Mouse (Mus musculus) lung, embryonic 16.5 days (tissue): ENCODE results near the gene Lgr6. TPM values are rescaled to one million over a fixed set of nuclear protein-coding genes. Genes with fewer than 3 reads are reported as not detected.
A peak's percentile ranks its signal among the peaks of the same experiment; 100 is the strongest.

Experiments used
- ATAC-seq: fragments of 200-750 bp; cut with Nextera tagmentation; 2 replicates; pipeline ENCODE4 v1.8.0; 2017; ENCODE audit warnings: low read depth, mild to moderate bottlenecking, moderate library complexity
- H3K27ac ChIP-seq: fragments of 300-500 bp; sonication (generic); 2 replicates; pipeline ENCODE4 v1.5.1; 2014; ENCODE audit warnings: mild to moderate bottlenecking, control low read depth, low read length
- H3K27me3 ChIP-seq: fragments of 300-500 bp; sonication (generic); 2 replicates; pipeline ENCODE4 v1.6.1; 2014; ENCODE audit warnings: low read depth, low read length, mixed read lengths; ENCODE audit not compliant: control insufficient read depth, insufficient read depth
- H3K36me3 ChIP-seq: fragments of 300-500 bp; sonication (generic); 2 replicates; pipeline ENCODE4 v1.6.1; 2014; ENCODE audit warnings: low read length; ENCODE audit not compliant: control insufficient read depth, insufficient read depth
- H3K4me1 ChIP-seq: fragments of 300-500 bp; sonication (generic); replicated peaks from 2 replicates; pipeline ENCODE4 v1.6.1; 2014; ENCODE audit warnings: low read length, mixed read lengths; ENCODE audit not compliant: control insufficient read depth, insufficient read depth
- H3K4me2 ChIP-seq: fragments of 300-500 bp; sonication (generic); 2 replicates; pipeline ENCODE4 v1.6.1; 2014; ENCODE audit warnings: low read depth, low read length, control low read depth
- H3K4me3 ChIP-seq: fragments of 300-500 bp; sonication (generic); 2 replicates; pipeline ENCODE4 v1.5.1; 2014; ENCODE audit warnings: mild to moderate bottlenecking, low read length, control low read depth
- H3K9ac ChIP-seq: fragments of 300-500 bp; sonication (generic); 2 replicates; pipeline ENCODE4 v1.6.1; 2014; ENCODE audit warnings: low read length, control low read depth
- H3K9me3 ChIP-seq: fragments of 300-500 bp; sonication (generic); 2 replicates; pipeline ENCODE4 v1.6.1; 2016; ENCODE audit warnings: low read length; ENCODE audit not compliant: control insufficient read depth
- WGBS: fragments of 180-500 bp; shearing (Covaris S2); extraction: QIAGEN DNeasy Blood & Tissue Kit; methylation state at CpG from one replicate; pipeline ENCODE4 v1.1.7; 2014; 5-methylcytosine and 5-hydroxymethylcytosine counted together
- polyA plus RNA-seq: library from polyadenylated mRNA; unstranded; fragments of >200 nt; fragmentation: Nextera tagmentation; extraction: Ambion mirVana; gene quantifications from 2 replicates; pipeline ENCODE4 v1.2.1, GENCODE M21; 2015

Lgr6 gene
- polyA plus RNA-seq, 1 experiment from 2014 or later, result 9.2 TPM

- Histone ChIP-seq H3K4me2 (no peak overlapping the region), H3K4me3 (no peak overlapping the region), H3K4me1 (no peaks in the 10 kb centered on the region), H3K27ac (no peak overlapping the region), H3K27me3 (no peaks in the 10 kb centered on the region; the same call in 1 of the 2 replicates), H3K36me3 (no peaks in the 10 kb centered on the region), H3K9ac (no peak overlapping the region), H3K9me3 (no peaks in the 10 kb centered on the region)
- ATAC-seq, result no peak
- 92% methylated on average over 2 of the region's 2 CpGs for WGBS
Measured at GRCm38 (mm10) chr1:135044439-135044838, 60.6 kb downstream of the Lgr6 start.

- no peaks in the 10 kb centered on the region for H3K36me3 ChIP-seq
- H3K4me1 ChIP-seq, result no peaks in the 10 kb centered on the region
- no peak overlapping the region for H3K9ac ChIP-seq
- ATAC-seq, result no peak
- WGBS, result 79% methylated on average over 5 of the region's 5 CpGs
- no peak overlapping the region for H3K4me3 ChIP-seq
- no peaks in the 10 kb centered on the region for H3K9me3 ChIP-seq
- no peaks in the 10 kb centered on the region for H3K27me3 ChIP-seq
- H3K4me2 ChIP-seq, result no peak overlapping the region
- H3K27ac ChIP-seq, result no peak overlapping the region
Measured at GRCm38 (mm10) chr1:135036297-135036696, 68.8 kb downstream of the Lgr6 start.

DNA sequence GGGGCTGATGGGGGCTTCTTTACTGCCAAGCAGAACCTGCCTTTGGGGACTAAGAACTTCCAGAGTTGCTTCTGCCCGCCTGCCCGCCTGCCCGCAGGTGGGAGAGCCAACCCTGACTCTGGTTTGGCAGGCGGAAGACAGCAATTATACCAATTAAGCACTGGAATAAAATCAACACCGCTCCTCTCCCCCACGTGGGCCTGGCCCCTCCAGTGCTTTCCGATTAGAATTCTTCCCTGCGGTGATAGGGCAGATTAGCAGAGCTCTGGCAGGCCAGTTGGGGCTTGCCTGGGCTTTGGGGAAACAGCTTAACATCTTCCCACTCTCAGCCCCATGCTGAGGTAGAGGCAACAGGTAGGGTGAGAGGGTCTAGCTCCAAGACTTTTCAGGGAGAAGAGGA lies 72.4 kb downstream of the Lgr6 start:
- Histone ChIP-seq H3K27ac (no peak overlapping the region), H3K4me3 (no peak overlapping the region), H3K4me1 (no peaks in the 10 kb centered on the region), H3K27me3 (no peaks in the 10 kb centered on the region), H3K9me3 (no peaks in the 10 kb centered on the region), H3K4me2 (no peak overlapping the region), H3K36me3 (no peaks in the 10 kb centered on the region), H3K9ac (no peak overlapping the region)
- ATAC-seq, result no peak
- 48% methylated on average over 8 of the region's 8 CpGs for WGBS

DNA sequence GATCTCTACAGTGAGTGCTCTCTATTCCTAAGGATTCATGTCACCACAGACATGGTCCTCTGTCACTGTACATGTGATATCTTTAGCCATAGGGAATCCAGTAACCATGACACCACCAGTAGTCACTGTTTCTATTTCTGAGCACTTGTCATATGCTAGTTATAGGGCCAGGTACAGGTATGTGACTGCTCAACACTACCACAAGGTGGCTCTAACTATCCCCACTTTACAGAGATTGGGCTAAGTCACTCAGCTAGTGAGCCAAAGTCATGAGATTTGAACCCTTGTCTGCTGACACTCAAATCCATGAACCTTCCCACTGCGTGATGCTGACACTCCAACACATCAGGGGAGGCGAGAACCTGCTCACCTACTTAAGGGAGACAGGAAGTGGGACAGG lies 75.0 kb downstream of the Lgr6 start:
- Histone ChIP-seq H3K4me3 (no peak overlapping the region), H3K4me2 (no peak overlapping the region), H3K9me3 (no peaks in the 10 kb centered on the region), H3K9ac (no peak overlapping the region), H3K4me1 (no peaks in the 10 kb centered on the region), H3K27me3 (no peaks in the 10 kb centered on the region), H3K27ac (no peak overlapping the region), H3K36me3 (no peaks in the 10 kb centered on the region)
- WGBS, result 71% methylated on average over 2 of the region's 2 CpGs
- no peak for ATAC-seq

DNA sequence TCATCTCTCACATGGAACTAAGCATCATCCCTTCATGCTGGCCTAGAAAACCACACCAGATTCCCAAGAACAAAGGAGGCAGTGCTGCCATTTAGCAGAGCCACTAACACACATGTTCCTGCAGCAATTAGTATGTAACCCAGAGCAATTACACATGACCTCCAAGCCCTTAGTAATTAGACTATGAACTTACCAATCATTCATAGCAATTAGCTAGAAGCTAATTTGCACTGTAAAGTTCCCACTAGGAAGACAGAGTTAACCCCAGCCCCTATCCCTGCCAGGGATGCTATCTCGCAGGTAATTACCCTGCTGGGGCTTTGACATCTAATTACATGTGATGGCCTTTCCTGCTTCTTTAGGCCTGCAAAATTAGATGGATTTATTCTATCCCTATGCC lies 78.8 kb downstream of the Lgr6 start:
- Histone ChIP-seq H3K4me1 (peaks cover 11% of the 10 kb centered on the region), H3K9ac (no peak overlapping the region), H3K27me3 (no peaks in the 10 kb centered on the region), H3K4me2 (no peak overlapping the region), H3K36me3 (no peaks in the 10 kb centered on the region), H3K27ac (no peak overlapping the region), H3K4me3 (no peak overlapping the region), H3K9me3 (0 out of 2 replicates have a peak, but pooled peaks cover 2% of the 10 kb centered on the region)
- WGBS, result 83% methylated on average over 1 of the region's 1 CpGs
- no peak for ATAC-seq

DNA sequence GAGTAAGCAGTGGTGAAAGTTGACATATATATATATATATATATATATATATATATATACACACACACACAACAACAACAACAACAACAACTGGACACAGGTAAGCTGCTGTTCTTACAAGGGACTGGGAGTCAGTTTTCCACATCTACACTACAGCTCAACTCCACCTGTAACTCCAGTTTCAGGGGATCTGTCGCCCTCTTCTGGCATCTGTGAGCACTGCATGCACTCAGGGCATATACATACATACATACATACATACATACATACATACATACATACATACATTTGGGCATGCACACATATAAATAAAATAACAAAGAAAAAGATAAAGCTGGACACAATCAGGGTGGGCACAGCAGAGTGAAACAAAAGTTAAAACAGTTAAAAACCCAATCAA lies 81.5 kb downstream of the Lgr6 start:
- H3K4me1 ChIP-seq, result peaks cover 36% of the 10 kb centered on the region
- H3K9me3 ChIP-seq, result 0 out of 2 replicates have a peak, but pooled peaks cover 2% of the 10 kb centered on the region
- no peak overlapping the region for H3K4me2 ChIP-seq
- no peaks in the 10 kb centered on the region for H3K36me3 ChIP-seq
- WGBS, result 74% methylated on average over 1 of the region's 1 CpGs
- no peak overlapping the region for H3K9ac ChIP-seq
- H3K4me3 ChIP-seq, result no peak overlapping the region
- H3K27ac ChIP-seq, result no peak overlapping the region
- no peaks in the 10 kb centered on the region for H3K27me3 ChIP-seq
- no peak for ATAC-seq

- H3K27ac ChIP-seq, result no peak overlapping the region
- no peaks in the 10 kb centered on the region for H3K27me3 ChIP-seq
- 0 out of 2 replicates have a peak, but pooled peaks cover 2% of the 10 kb centered on the region for H3K9me3 ChIP-seq
- H3K4me1 ChIP-seq, result peaks cover 40% of the 10 kb centered on the region
- H3K36me3 ChIP-seq, result no peaks in the 10 kb centered on the region
- no peak overlapping the region for H3K4me2 ChIP-seq
- no peak for ATAC-seq
- 65% methylated on average over 5 of the region's 5 CpGs for WGBS
- H3K9ac ChIP-seq, result no peak overlapping the region
- no peak overlapping the region for H3K4me3 ChIP-seq
Measured at GRCm38 (mm10) chr1:135021936-135022335, 83.1 kb downstream of the Lgr6 start.

- H3K36me3 ChIP-seq, result no peaks in the 10 kb centered on the region
- peak; percentile 80; the same call in 1 of the 2 replicates for ATAC-seq
- peak overlapping the region; percentile 19; the same call in 1 of the 2 replicates for H3K4me2 ChIP-seq
- 4% methylated on average over 5 of the region's 5 CpGs for WGBS
- H3K4me3 ChIP-seq, result no peak overlapping the region
- 0 out of 2 replicates have a peak, but pooled peaks cover 2% of the 10 kb centered on the region for H3K9me3 ChIP-seq
- peaks cover 43% of the 10 kb centered on the region for H3K4me1 ChIP-seq
- no peaks in the 10 kb centered on the region for H3K27me3 ChIP-seq
- H3K27ac ChIP-seq, result peak overlapping the region; percentile 42; the same call in 1 of the 2 replicates
- H3K9ac ChIP-seq, result no peak overlapping the region
Measured at GRCm38 (mm10) chr1:135020970-135021369, 84.1 kb downstream of the Lgr6 start.

DNA sequence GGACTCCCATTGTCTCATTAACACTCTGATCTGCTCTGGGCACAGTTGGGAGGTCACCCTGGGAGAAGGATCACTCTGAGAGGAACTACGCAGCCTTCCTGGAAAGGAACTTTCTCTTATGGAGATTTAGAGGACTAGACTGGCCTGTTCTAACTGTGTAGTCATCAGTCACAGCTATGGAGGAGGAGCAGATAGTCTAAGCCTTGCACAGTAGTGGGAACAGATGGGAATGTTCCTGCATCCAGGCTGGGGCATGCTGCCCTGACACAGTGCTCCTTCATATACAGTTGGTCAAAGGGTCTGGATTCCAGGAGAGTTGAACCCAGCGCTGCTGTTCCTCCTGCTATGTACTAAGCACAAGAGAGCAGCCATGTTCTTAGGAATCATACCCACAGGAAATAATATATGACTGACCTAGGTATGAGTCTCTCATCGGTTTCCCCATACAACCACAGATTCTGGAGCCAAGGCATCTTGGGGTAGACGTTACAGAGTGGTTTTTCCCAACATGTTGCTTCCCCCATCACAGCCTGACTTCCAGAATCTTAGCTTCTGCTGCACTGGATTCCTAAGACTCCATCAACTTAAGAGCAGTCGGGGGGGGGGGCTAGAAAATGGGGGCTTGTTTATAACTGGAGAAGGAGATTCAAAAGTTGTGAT lies 84.7 kb downstream of the Lgr6 start:
- peak overlapping the region; percentile 42; the same call in 1 of the 2 replicates for H3K27ac ChIP-seq
- ATAC-seq, result peak; percentile 25; the same call in 1 of the 2 replicates

More for the DNA sequence above, 84.7 kb downstream of the Lgr6 start:
- Histone ChIP-seq H3K4me1 (peaks cover 46% of the 10 kb centered on the region), H3K9ac (no peak overlapping the region), H3K27me3 (no peaks in the 10 kb centered on the region), H3K9me3 (0 out of 2 replicates have a peak, but pooled peaks cover 2% of the 10 kb centered on the region), H3K36me3 (no peaks in the 10 kb centered on the region), H3K4me2 (no peak overlapping the region), H3K4me3 (no peak overlapping the region)
- 39% methylated on average over 5 of the region's 5 CpGs for WGBS
